Mouse (Mus musculus) lung, postnatal 14 days (tissue): ENCODE data around the gene Fbxl8.
"Not testable (repeated sequence)": the region's sequence is repeated elsewhere in the genome, so short reads cannot be mapped to it uniquely, and the experiment has no call there.

Experiments used
- DNase-seq: peaks from one replicate; pipeline ENCODE4 v3.0.0; 2021

The Fbxl8 gene

GRCm38 (mm10) chr8:105285514-105285913, 21.1 kb downstream of the Fbxl8 start:
- no peak for DNase-seq

GRCm38 (mm10) chr8:105286907-105287306, 22.5 kb downstream of the Fbxl8 start:
- DNase-seq = no peak

- no peak for DNase-seq
These were observed 23.8 kb downstream of the Fbxl8 start for GRCm38 (mm10) chr8:105288231-105288630.

GRCm38 (mm10) chr8:105288958-105289732, 24.7 kb downstream of the Fbxl8 start:
- DNase-seq = peak; percentile 93

GRCm38 (mm10) chr8:105289805-105290460, 25.5 kb downstream of the Fbxl8 start, which contains the start of gene 4931428F04Rik:
TSS of gene 4931428F04Rik (minus strand) at chr8:105289864.
- DNase-seq = peak; percentile 50

- DNase-seq = peak; percentile 98
These were observed 26.3 kb downstream of the Fbxl8 start for GRCm38 (mm10) chr8:105290554-105291314.

- not testable (repeated sequence) for DNase-seq
These were observed 26.9 kb downstream of the Fbxl8 start for GRCm38 (mm10) chr8:105291364-105291763.

GRCm38 (mm10) chr8:105291802-105292201, 27.4 kb downstream of the Fbxl8 start:
- not testable (repeated sequence) for DNase-seq

- no peak for DNase-seq
These were observed 28.0 kb downstream of the Fbxl8 start for GRCm38 (mm10) chr8:105292471-105292870.

- no peak for DNase-seq
These were observed 29.0 kb downstream of the Fbxl8 start for GRCm38 (mm10) chr8:105293405-105293804.

- no peak for DNase-seq
These were observed 30.3 kb downstream of the Fbxl8 start for GRCm38 (mm10) chr8:105294776-105295175.

- DNase-seq = no peak
These were observed 30.8 kb downstream of the Fbxl8 start for GRCm38 (mm10) chr8:105295256-105295655.

- DNase-seq = no peak
These were observed 31.6 kb downstream of the Fbxl8 start, which contains the start of gene Exoc3l for GRCm38 (mm10) chr8:105295895-105296573. TSS of gene Exoc3l (minus strand) at chr8:105296101.

- peak; percentile 94 for DNase-seq
These were observed 33.2 kb downstream of the Fbxl8 start, which contains the start of gene E2f4 for GRCm38 (mm10) chr8:105297511-105298192. TSS of gene E2f4 (plus strand) at chr8:105297663.

GRCm38 (mm10) chr8:105298351-105299252, 34.2 kb downstream of the Fbxl8 start:
- DNase-seq = no peak

- DNase-seq = no peak
These were observed 35.5 kb downstream of the Fbxl8 start for GRCm38 (mm10) chr8:105299962-105300361.

GRCm38 (mm10) chr8:105303396-105303795, 38.9 kb downstream of the Fbxl8 start:
- no peak for DNase-seq

GRCm38 (mm10) chr8:105303874-105304273, 39.4 kb downstream of the Fbxl8 start:
- DNase-seq = no peak

- no peak for DNase-seq
These were observed 40.1 kb downstream of the Fbxl8 start for GRCm38 (mm10) chr8:105304325-105305210.
